In genomic region chr10:58651270-58652042, GRCm38 (mm10) we compare ENCODE assay signal across 12 mouse cellular contexts. TPM values are rescaled to one million over a fixed set of nuclear protein-coding genes. Genes with fewer than 3 reads are reported as not detected.
DNase-seq lines count a peak whose midpoint lies in the region; ATAC-seq and TF ChIP-seq lines count a peak whose summit lies in the region.
"Had no signal": no experiment of that assay in that cellular context is flagged by ENCODE, and none has a peak within 500 bp of the region (broad histone marks: within the 10 kb centered on the region; RNA-seq: fewer than 3 reads in every experiment).

No protein-coding gene starts in this region.

- TF ChIP-seq CTCF in brain, embryonic 14.5 days (IDR thresholded peaks at IDR 0.05; ENCODE audit: borderline replicate concordance, extremely low read depth, insufficient read depth, insufficient read length): no peak

- H3K36me3 ChIP-seq in kidney, embryonic 14.5 days (ENCODE audit: control insufficient read depth, insufficient read depth, low read length): no peaks in the 10 kb centered on the region
- H3K36me3 ChIP-seq in midbrain, embryonic 13.5 days: no peaks in the 10 kb centered on the region

- no peaks in the 10 kb centered on the region for H3K27me3 ChIP-seq in kidney, embryonic 14.5 days (ENCODE audit: control insufficient read depth, insufficient read depth, low read length)
- H3K27me3 ChIP-seq in midbrain, embryonic 13.5 days: no peaks in the 10 kb centered on the region

- peaks cover 14% of the 10 kb centered on the region for H3K4me1 ChIP-seq in kidney, embryonic 14.5 days (ENCODE audit: control insufficient read depth, insufficient read depth, low read length)
- H3K4me1 ChIP-seq in midbrain, embryonic 13.5 days (replicated peaks): peaks cover 23% of the 10 kb centered on the region

- no peak for TF ChIP-seq POLR2A in brain, embryonic 14.5 days (IDR thresholded peaks at IDR 0.05; ENCODE audit: borderline replicate concordance, extremely low read depth, insufficient read depth, insufficient read length, poor library complexity, severe bottlenecking)

- peak overlapping the region; percentile 9; the same call in 1 of the 2 replicates for H3K9ac ChIP-seq in kidney, embryonic 14.5 days (ENCODE audit: low read depth, low read length)
- no peak overlapping the region; the same call in 1 of the 2 replicates for H3K9ac ChIP-seq in midbrain, embryonic 13.5 days (replicated peaks)
- H3K9ac ChIP-seq: liver, embryonic 14.5 days had no signal

- H3K27ac ChIP-seq in kidney, embryonic 14.5 days (ENCODE audit: low read depth, low read length): no peak overlapping the region
- H3K27ac ChIP-seq in midbrain, embryonic 13.5 days: no peak overlapping the region
- H3K27ac ChIP-seq: liver, embryonic 14.5 days had no signal

- H3K4me2 ChIP-seq in kidney, embryonic 14.5 days (replicated peaks; ENCODE audit: low read depth, low read length): peak overlapping the region; percentile 30
- H3K4me2 ChIP-seq in midbrain, embryonic 13.5 days (replicated peaks): peak overlapping the region; percentile 28

- DNase-seq in kidney, adult 8-10 months: no peak
- DNase-seq in brain, embryonic 14.5 days (ENCODE audit: low read depth): peak; percentile 83
- DNase-seq in right cerebral cortex, postnatal 14 days: no peak
- DNase-seq: cerebellum, postnatal 10 days; thymus, adult 18-20 months had no signal

- peak overlapping the region; percentile 15; the same call in 1 of the 2 replicates for H3K4me3 ChIP-seq in kidney, embryonic 14.5 days (ENCODE audit: low read length)
- H3K4me3 ChIP-seq in midbrain, embryonic 13.5 days (replicated peaks): no peak overlapping the region

- H3K9me3 ChIP-seq in kidney, embryonic 14.5 days (ENCODE audit: control insufficient read depth, low read length): no peaks in the 10 kb centered on the region
- H3K9me3 ChIP-seq in midbrain, embryonic 13.5 days: no peaks in the 10 kb centered on the region

- ATAC-seq in kidney, embryonic 14.5 days (ENCODE audit: low FRiP score, low TSS enrichment): no peak; the same call in 1 of the 2 replicates
- peak; percentile 39 to 54; a peak in 3 of 4 replicates for ATAC-seq in hematopoietic stem cell, adult 5-6 weeks (replicated peaks in 1 of 2; ENCODE audit: insufficient read depth in 1 of 2, low FRiP score in 2 of 2, low TSS enrichment in 1 of 2, low read depth in 1 of 2, poor library complexity in 2 of 2, severe bottlenecking in 2 of 2)
- peak; percentile 26; the same call in 1 of the 2 replicates for ATAC-seq in midbrain, embryonic 13.5 days
- no peak for ATAC-seq in CD4-positive, CD25-positive, alpha-beta regulatory T cell, adult 4 months
- ATAC-seq in megakaryocyte, adult 5-6 weeks (ENCODE audit: poor library complexity, severe bottlenecking): no peak

- WGBS in kidney, embryonic 14.5 days: 4% methylated on average over 22 of the region's 22 CpGs
- 5% methylated on average over 22 of the region's 22 CpGs for WGBS in midbrain, embryonic 13.5 days

RNA-seq across cellular contexts. Expression of gene Edar, which starts 24.0 kb away (rescaled TPM):
- polyA plus RNA-seq in kidney, embryonic 14.5 days (2014; fragmentation: Nextera tagmentation; extraction: Ambion mirVana): 0.27 and 0.35 TPM in 2 replicates
- polyA plus RNA-seq in brain, embryonic 14.5 days (2012; rRNA removed): 0.67 and 0.97 TPM in 2 replicates
- 3.1 and 4.2 TPM in 2 replicates for total RNA-seq in hematopoietic stem cell, adult 5-6 weeks (2017)
- 0.17 and 0.27 TPM in 2 replicates for polyA plus RNA-seq in midbrain, embryonic 13.5 days (2015; fragmentation: Nextera tagmentation; extraction: Ambion mirVana)
- polyA plus RNA-seq in CD4-positive, CD25-positive, alpha-beta regulatory T cell, adult 4 months (2017; shearing (Covaris generic)): not detected
- not detected in 2 replicates for total RNA-seq in megakaryocyte, adult 5-6 weeks (2015)
- total RNA-seq in megakaryocyte, adult 5-6 weeks (2017): 0.04 TPM in 1 of 2 replicates, not detected in the other
- total RNA-seq: CH12.LX had no signal
- polyA plus RNA-seq: liver, embryonic 14.5 days had no signal

Comparison
In these comparisons a context has a peak if more than half of its experiments do, and no peak if none do; other contexts are left out.
1. ATAC-seq: peak in hematopoietic stem cell, adult 5-6 weeks (2 of 2) and midbrain, embryonic 13.5 days (single experiment); none in kidney, embryonic 14.5 days (single experiment), CD4-positive, CD25-positive, alpha-beta regulatory T cell, adult 4 months (single experiment) and megakaryocyte, adult 5-6 weeks (single experiment).